Mouse (Mus musculus): ENCODE results near the gene Olfr638.
"Not testable (repeated sequence)": the region's sequence is repeated elsewhere in the genome, so short reads cannot be mapped to it uniquely, and the experiment has no call there.

Olfr638 gene

GRCm38 (mm10) chr7:103998446-103998845 lies at the start of gene Olfr638:
TSS of gene Olfr638 (plus strand) at chr7:103998746.
- DNase-seq (ENCODE audit: low spot score in 2 of 2), result no peak

GRCm38 (mm10) chr7:103966873-103967272 lies 31.7 kb upstream of the Olfr638 start:
- not testable (repeated sequence) for DNase-seq (ENCODE audit: low spot score in 2 of 2)

GRCm38 (mm10) chr7:103970852-103971251 lies 27.7 kb upstream of the Olfr638 start, which contains the start of gene Olfr635:
TSS of gene Olfr635 (plus strand) at chr7:103971152.
- DNase-seq (ENCODE audit: low spot score in 2 of 2), result no peak

- no peak for DNase-seq (ENCODE audit: low spot score in 2 of 2)
Measured at GRCm38 (mm10) chr7:103971782-103972181, 26.8 kb upstream of the Olfr638 start.

DNA sequence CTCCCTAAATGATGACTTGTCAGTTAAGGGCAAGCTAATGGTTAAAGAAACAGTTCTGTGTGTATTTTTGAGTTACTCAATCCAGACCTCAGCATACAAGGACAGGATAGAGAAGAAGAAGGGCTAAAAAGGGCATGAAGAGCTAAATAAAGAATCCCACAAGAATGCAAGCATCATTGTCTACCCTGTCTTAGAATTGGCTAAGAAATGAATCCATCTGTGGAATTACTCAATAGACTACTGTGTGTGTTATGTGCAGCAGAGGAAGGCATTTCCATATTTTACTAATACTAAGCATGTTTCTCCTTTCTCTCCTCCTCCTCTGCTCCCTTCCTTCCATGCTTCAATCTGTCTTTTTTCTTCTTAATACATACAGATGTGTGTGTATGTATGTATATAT lies 578 bp downstream of the Olfr638 start:
- DNase-seq (ENCODE audit: low spot score in 2 of 2), result no peak

DNA sequence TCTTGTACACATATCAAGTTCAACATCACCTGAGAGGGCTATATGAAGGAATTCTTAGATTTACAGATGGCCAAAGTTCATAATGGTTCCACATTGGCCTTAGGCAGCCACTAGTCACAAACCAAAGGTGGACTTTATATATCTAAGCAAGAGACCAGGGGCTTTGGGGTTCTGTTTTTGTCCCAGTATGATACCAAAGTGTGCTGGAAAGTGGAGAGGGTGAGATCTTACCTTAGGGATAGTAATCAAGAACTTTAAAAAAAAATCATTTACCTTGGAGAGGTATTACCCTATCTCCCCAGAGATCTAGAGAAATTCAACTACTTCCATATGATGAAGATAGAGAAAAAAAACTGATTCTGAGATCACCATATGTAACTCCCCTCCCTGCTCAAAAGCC lies 18.7 kb downstream of the Olfr638 start, which contains the start of gene Olfr639:
Gene Olfr639, minus strand, starts transcription at position 101 of the 400 bp plus-strand sequence.
- no peak for DNase-seq (ENCODE audit: low spot score in 2 of 2)

DNA sequence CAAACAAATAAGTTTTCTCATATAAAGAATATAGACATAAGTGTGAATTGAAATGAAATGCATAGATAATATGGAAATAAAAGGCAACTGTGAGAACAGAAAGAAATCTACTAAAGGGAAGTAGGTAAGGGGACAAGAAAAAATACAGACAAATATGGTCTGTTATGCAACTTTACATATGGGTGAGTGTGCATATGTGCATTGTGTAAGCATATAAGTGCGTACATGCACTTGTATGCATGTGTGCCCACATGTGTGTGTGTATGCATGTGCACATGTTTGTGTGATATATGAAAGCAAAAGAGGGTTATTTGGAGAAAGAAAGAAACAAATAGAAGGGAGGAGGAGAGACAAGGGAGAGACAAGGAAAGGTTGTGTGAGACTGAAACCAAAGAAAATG lies 20.4 kb downstream of the Olfr638 start:
- no peak for DNase-seq (ENCODE audit: low spot score in 2 of 2)

DNA sequence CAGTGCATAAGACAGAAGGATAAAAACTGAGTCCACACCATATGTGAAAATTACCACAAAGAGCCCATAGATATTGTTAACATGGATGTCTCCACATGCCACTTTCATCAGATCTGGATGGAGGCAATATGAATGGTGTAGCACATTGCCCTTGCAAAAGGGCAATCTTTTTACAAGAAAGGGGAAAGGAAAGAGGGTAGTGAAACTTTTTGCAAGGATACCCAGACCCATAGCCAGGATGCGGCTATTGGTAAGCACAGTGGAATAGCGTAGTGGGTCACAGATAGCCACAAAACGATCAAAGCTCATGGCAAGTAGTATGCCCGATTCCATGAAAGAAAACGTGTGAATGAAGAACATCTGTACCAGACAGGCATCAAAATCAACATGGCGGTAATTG lies 23.1 kb downstream of the Olfr638 start:
- no peak for DNase-seq (ENCODE audit: low spot score in 2 of 2)

- DNase-seq (ENCODE audit: low spot score in 2 of 2), result no peak
Measured at GRCm38 (mm10) chr7:104025473-104025872, 26.9 kb downstream of the Olfr638 start, which contains the start of gene Olfr640. TSS of gene Olfr640 (minus strand) at chr7:104025573.

DNA sequence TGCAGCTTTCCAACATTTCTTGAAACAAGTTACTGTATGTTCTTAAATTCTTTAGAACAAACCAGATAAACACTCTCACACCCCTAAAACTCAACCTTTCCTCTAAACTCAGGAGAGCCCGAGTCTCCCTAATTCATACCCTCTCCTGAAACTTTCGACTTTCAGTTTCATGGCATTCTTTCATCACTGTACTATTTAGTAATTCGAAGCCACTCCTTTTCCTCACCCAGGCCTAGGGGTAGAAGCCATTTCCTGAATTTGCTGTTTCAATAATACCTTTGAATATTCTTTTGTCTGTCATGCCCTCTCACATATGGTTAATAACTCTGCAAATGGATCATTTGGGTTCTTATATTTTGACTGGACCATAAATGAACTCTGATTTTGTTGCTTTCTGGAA lies 28.4 kb downstream of the Olfr638 start:
- DNase-seq (ENCODE audit: low spot score in 2 of 2), result no peak

DNA sequence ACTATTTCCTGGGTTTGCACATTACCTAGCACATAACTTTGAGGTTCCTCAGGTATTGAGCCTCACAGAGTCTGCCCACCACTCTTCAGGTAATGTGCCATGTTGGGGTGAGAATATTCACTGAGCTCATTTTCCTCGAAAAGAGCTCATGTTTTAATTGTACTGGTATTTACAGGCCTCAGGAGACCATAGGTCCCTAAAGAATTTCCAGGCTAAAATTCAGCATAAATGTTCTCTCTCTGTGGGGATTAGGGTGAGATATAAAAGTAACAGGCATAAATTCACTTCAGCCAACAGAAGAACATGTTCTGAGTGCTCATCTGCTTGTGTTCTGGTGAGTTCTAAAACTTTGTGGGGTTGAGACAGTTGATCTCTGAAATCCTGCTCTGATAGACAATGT lies 36.6 kb downstream of the Olfr638 start, which contains the start of gene Olfr641:
Gene Olfr641, plus strand, starts transcription at position 301 of the 400 bp plus-strand sequence.
- DNase-seq (ENCODE audit: low spot score in 2 of 2), result no peak

DNA sequence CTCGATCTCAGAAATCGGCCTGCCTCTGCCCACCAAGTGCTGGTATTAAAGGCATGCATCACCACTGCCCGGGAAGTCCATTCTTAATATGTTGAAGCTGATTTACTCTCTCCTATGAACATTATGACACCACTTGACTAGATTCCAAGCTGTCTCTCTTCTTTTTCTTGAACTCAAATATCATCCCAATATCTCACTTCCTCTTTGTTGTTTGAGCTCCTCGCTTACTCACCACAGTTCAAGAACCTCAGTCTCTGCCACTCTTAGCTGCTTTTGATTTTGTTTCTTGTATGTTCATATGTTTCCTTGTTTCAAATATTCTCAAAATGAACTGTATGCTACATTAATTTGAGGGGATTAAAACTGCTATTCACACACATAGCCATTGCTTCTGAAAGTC lies 52.2 kb downstream of the Olfr638 start:
- no peak for DNase-seq (ENCODE audit: low spot score in 2 of 2)

GRCm38 (mm10) chr7:104052566-104052965 lies 54.0 kb downstream of the Olfr638 start, which contains the start of gene Olfr642:
TSS of gene Olfr642 (minus strand) at chr7:104052666.
- no peak for DNase-seq (ENCODE audit: low spot score in 2 of 2)

Measured in natural killer cell, adult 2 months (primary cell).